Mouse (Mus musculus) CH12.LX (cell line): ENCODE results near the gene Lima1. TPM values are rescaled to one million over a fixed set of nuclear protein-coding genes. Genes with fewer than 3 reads are reported as not detected.
A peak's percentile ranks its signal among the peaks of the same experiment; 100 is the strongest.

ENCODE experiments used
- DNase-seq: peaks from one replicate; pipeline ENCODE4 v3.0.0-alpha.2; 2013; ENCODE audit errors: extremely low read depth
- H3K27ac ChIP-seq: 2 replicates; pipeline ENCODE4 v1.5.1; 2012; ENCODE audit warnings: low read depth, mild to moderate bottlenecking, control low read depth, moderate library complexity; ENCODE audit not compliant: insufficient read depth
- H3K27me3 ChIP-seq: replicated peaks from 2 replicates; pipeline ENCODE3; 2012; ENCODE audit warnings: inconsistent platforms
- H3K36me3 ChIP-seq, 2 experiments: replicated peaks in 1 of 2; 2 replicates each; pipeline versions ENCODE3 to v1.6.1; 2012; ENCODE audit warnings: inconsistent platforms in 1 of 2, low read length in 1 of 2, mild to moderate bottlenecking in 1 of 2, mixed read lengths in 1 of 2, moderate library complexity in 1 of 2; ENCODE audit not compliant: control insufficient read depth in 1 of 2, insufficient read depth in 1 of 2
- H3K4me1 ChIP-seq, 2 experiments: 2 replicates each; pipeline ENCODE4 v1.6.1; 2012; ENCODE audit warnings: inconsistent platforms in 1 of 2, moderate library complexity in 1 of 2; ENCODE audit not compliant: insufficient read depth in 2 of 2, control insufficient read depth in 1 of 2
- H3K4me2 ChIP-seq: 2 replicates; pipeline ENCODE4 v1.6.1; 2012; ENCODE audit warnings: low read depth, mild to moderate bottlenecking, control low read depth; ENCODE audit not compliant: poor library complexity, insufficient read depth, severe bottlenecking
- H3K4me3 ChIP-seq, 3 experiments: fragments of 150-350 bp in 1 of 3; sonication (generic) in 1 of 3; replicated peaks in 1 of 3; 2 replicates each; pipeline versions ENCODE3 to v1.5.1; 2011 to 2012; ENCODE audit warnings: low read depth in 2 of 3, low read length in 2 of 3, mild to moderate bottlenecking in 2 of 3, moderate library complexity in 2 of 3, control low read depth in 1 of 3, improper control_type of control experiment in 1 of 3, inconsistent platforms in 1 of 3, mixed read lengths in 1 of 3; ENCODE audit not compliant: poor library complexity in 1 of 3
- H3K79me2 ChIP-seq: replicated peaks from 2 replicates; pipeline ENCODE4 v1.6.1; 2012; ENCODE audit warnings: mild to moderate bottlenecking, moderate library complexity; ENCODE audit not compliant: control insufficient read depth, poor library complexity, insufficient read depth, severe bottlenecking; ENCODE audit errors: extremely low read depth
- H3K9ac ChIP-seq: 2 replicates; pipeline ENCODE4 v1.6.1; 2012; ENCODE audit warnings: low read depth, mild to moderate bottlenecking, control low read depth, moderate library complexity; ENCODE audit not compliant: insufficient read depth
- H3K9me3 ChIP-seq: replicated peaks from 2 replicates; pipeline ENCODE3; 2012; ENCODE audit warnings: low read length, inconsistent platforms, mixed read lengths
- CTCF ChIP-seq, 2 experiments: IDR thresholded peaks in 1 of 2; conservative IDR thresholded peaks in 1 of 2; 2 replicates each; pipeline ENCODE4 v1.5.1; 2011 to 2012; ENCODE audit warnings: low read depth in 2 of 2, low read length in 2 of 2, improper control_type of control experiment in 1 of 2, inconsistent platforms in 1 of 2, mild to moderate bottlenecking in 1 of 2, moderate library complexity in 1 of 2
- E2F4 ChIP-seq: IDR thresholded peaks from 2 replicates; pipeline ENCODE4 v1.6.1; 2011; ENCODE audit warnings: low read depth, low read length, improper control_type of control experiment; ENCODE audit not compliant: insufficient replicate concordance
- ELF1 ChIP-seq: IDR thresholded peaks from 2 replicates; pipeline ENCODE4 v1.6.1; 2014; ENCODE audit warnings: low read depth, mild to moderate bottlenecking, inconsistent platforms, low read length, improper control_type of control experiment
- EP300 ChIP-seq: IDR thresholded peaks from 2 replicates; pipeline ENCODE4 v1.6.1; 2011; ENCODE audit warnings: low read length, improper control_type of control experiment
- GABPA ChIP-seq: IDR thresholded peaks from 2 replicates; pipeline ENCODE4 v1.6.1; 2012; ENCODE audit warnings: low read depth, low read length, improper control_type of control experiment, inconsistent platforms; ENCODE audit not compliant: insufficient replicate concordance
- HCFC1 ChIP-seq: IDR thresholded peaks from 2 replicates; pipeline ENCODE4 v1.6.1; 2012; ENCODE audit warnings: low read depth, mild to moderate bottlenecking, inconsistent platforms, low read length, improper control_type of control experiment
- IRF4 ChIP-seq: IDR thresholded peaks from 2 replicates; pipeline ENCODE4 v1.6.1; 2014; ENCODE audit warnings: low read depth, mild to moderate bottlenecking, inconsistent platforms, low read length, improper control_type of control experiment
- MAFK ChIP-seq: IDR thresholded peaks from 2 replicates; pipeline ENCODE4 v1.6.1; 2011; ENCODE audit warnings: low read length, improper control_type of control experiment; ENCODE audit not compliant: insufficient replicate concordance
- MAX ChIP-seq: IDR thresholded peaks from 2 replicates; pipeline ENCODE4 v1.6.1; 2011; ENCODE audit warnings: low read length, improper control_type of control experiment
- MEF2A ChIP-seq: IDR thresholded peaks from 2 replicates; pipeline ENCODE4 v1.6.1; 2014; ENCODE audit warnings: low read depth, mild to moderate bottlenecking, inconsistent platforms, low read length, improper control_type of control experiment, borderline replicate concordance
- MXI1 ChIP-seq: IDR thresholded peaks from 2 replicates; pipeline ENCODE4 v1.6.1; 2011; ENCODE audit warnings: mild to moderate bottlenecking, low read depth, low read length, improper control_type of control experiment
- MYC ChIP-seq: IDR thresholded peaks from 2 replicates; pipeline ENCODE4 v1.6.1; 2011; ENCODE audit warnings: low read depth, mild to moderate bottlenecking, improper control_type of control experiment, low read length
- NRF1 ChIP-seq: IDR thresholded peaks from 2 replicates; pipeline ENCODE4 v1.6.1; 2014; ENCODE audit warnings: low read depth, mild to moderate bottlenecking, inconsistent platforms, low read length, improper control_type of control experiment, moderate library complexity
- PAX5 ChIP-seq: IDR thresholded peaks from 2 replicates; pipeline ENCODE4 v1.6.1; 2012; ENCODE audit warnings: low read length, inconsistent platforms, mixed read lengths
- POLR2AphosphoS2 ChIP-seq: IDR thresholded peaks from 2 replicates; pipeline ENCODE4 v1.6.1; 2011; ENCODE audit warnings: low read depth, low read length, improper control_type of control experiment
- RAD21 ChIP-seq: IDR thresholded peaks from 2 replicates; pipeline ENCODE4 v1.6.1; 2011; ENCODE audit warnings: low read depth, mild to moderate bottlenecking, low read length, improper control_type of control experiment, moderate library complexity
- RCOR1 ChIP-seq: conservative IDR thresholded peaks from 2 replicates; pipeline ENCODE4 v1.6.1; 2012; ENCODE audit warnings: low read depth, mild to moderate bottlenecking, inconsistent platforms, low read length, improper control_type of control experiment
- SMC3 ChIP-seq: IDR thresholded peaks from 2 replicates; pipeline ENCODE4 v1.6.1; 2011; ENCODE audit warnings: low read depth, low read length, improper control_type of control experiment
- TCF12 ChIP-seq: IDR thresholded peaks from 2 replicates; pipeline ENCODE4 v1.6.1; 2014; ENCODE audit warnings: low read depth, mild to moderate bottlenecking, inconsistent platforms, low read length, improper control_type of control experiment
- USF1 ChIP-seq: IDR thresholded peaks from 2 replicates; pipeline ENCODE4 v1.6.1; 2014; ENCODE audit warnings: low read depth, mild to moderate bottlenecking, inconsistent platforms, low read length, improper control_type of control experiment
- ZC3H11A ChIP-seq: IDR thresholded peaks from 2 replicates; pipeline ENCODE4 v1.6.1; 2012; ENCODE audit warnings: low read depth, mild to moderate bottlenecking, inconsistent platforms, low read length, improper control_type of control experiment
- ZNF384 ChIP-seq: IDR thresholded peaks from 2 replicates; pipeline ENCODE4 v1.6.1; 2012; ENCODE audit warnings: low read depth, low read length, improper control_type of control experiment, inconsistent platforms
- dilution Hi-C: fragments of 300-500 bp; cut with MboI; formaldehyde crosslinking; loops from 2 replicates; pipeline ENCODE4 v1.14.3; 2020; ENCODE audit warnings: low sequenced_read_pairs; ENCODE audit not compliant: extremely low pct_unique_long_range_greater_than_20kb, extremely low pct_ligation_motif_present
- in situ Hi-C: fragments of 300-500 bp; cut with MboI; formaldehyde crosslinking; loops from 3 replicates; pipeline ENCODE4 v1.14.3; 2019; ENCODE audit warnings: low sequenced_read_pairs, low pct_ligation_motif_present, low pct_unique_long_range_greater_than_20kb, mixed read lengths
- polyA plus RNA-seq: library from polyadenylated mRNA; unstranded; fragments of >175 nt; gene quantifications from 2 replicates; pipeline ENCODE4 v1.2.1, GENCODE M21; 2012; ENCODE audit warnings: low read depth; ENCODE audit not compliant: insufficient read length
- total RNA-seq, 2 experiments: library from RNA; depleted of rRNA; stranded (reverse); fragments of 300-350 nt in 1 of 2; fragments of >200 nt in 1 of 2; gene quantifications; 2 replicates each; pipeline ENCODE4 v1.2.3; 2012 to 2014

The Lima1 gene
- total and polyA plus RNA-seq, 3 experiments = 10.3 to 26.9 (median 18.7) TPM

DNA sequence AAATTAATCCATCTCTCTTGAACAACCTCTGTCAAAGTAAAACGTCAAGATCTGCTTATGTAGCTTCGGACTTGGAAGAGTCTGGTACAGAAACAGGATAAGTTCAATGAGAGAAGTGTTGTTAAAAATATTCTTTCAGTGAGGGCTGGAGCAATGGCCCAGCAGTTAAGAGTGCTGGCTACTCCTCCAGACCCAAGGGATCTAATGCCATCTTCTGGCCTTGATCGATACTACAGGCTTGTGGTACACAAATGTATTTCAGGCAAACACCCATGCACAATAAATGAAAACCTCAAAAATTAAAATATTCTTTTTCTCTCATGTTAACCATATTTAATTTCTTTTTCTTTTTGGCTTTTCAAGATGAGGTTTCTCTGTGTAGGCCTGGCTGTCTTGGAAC is 79.2 kb downstream of the Lima1 start:
- Histone ChIP-seq H3K27ac (no peak overlapping the region), H3K4me1 (peaks cover 0 to 3% of the 10 kb centered on the region in 2 experiments; a peak in 1 of 4 replicates), H3K9ac (no peak overlapping the region), H3K79me2 (no peaks in the 10 kb centered on the region), H3K27me3 (no peaks in the 10 kb centered on the region), H3K4me3 (no peak overlapping the region), H3K9me3 (no peaks in the 10 kb centered on the region), H3K36me3 (peaks cover 44 to 65% of the 10 kb centered on the region in 2 experiments), H3K4me2 (no peak overlapping the region)
- peak; percentile 43 for DNase-seq
- in situ Hi-C loops (no loop called here), dilution Hi-C loops (no loop called here)
- TF ChIP-seq SMC3 = peak; percentile 41
- no peak for TF ChIP-seq TCF12
- peak; percentile 15 to 63; a peak in 2 of 4 replicates for TF ChIP-seq CTCF (conservative IDR thresholded peaks at IDR 0.05 in 1 of 2, IDR thresholded peaks at IDR 0.05 in 1 of 2; ENCODE audit: low read depth in 2 of 2, low read length in 2 of 2)
- no peak for TF ChIP-seq IRF4
- peak; percentile 61 for TF ChIP-seq RAD21

DNA sequence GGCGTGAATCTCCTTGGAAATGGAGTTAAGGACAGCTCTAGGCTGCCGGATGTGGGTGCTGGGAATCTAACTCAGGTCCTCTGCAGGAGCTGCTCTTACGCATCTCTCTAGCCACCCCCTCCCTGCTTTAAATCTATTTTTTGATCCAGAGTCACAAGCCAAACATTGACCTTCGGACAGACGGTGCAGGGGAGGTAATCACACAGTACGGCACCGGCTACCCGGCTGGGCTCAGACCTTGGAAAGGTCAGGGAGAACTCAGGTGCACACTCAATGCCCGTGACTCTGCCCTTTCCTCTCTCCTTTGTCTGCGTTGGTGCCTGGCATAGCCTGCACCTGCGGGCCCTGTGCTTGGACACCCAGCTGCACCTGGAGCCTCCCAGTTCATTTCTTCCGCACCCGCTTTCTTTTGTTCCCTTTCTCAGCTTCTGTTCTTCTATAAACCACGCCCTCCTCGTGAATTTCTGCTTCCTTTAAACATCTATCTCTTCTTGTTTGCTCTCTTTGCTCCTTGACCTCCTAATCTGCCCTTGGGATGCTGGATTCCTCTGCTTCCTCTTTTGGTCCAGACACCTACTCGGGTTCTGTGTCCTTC is 82.9 kb downstream of the Lima1 start:
- Histone ChIP-seq H3K9ac (no peak overlapping the region), H3K4me3 (no peak overlapping the region), H3K79me2 (no peaks in the 10 kb centered on the region), H3K27ac (no peak overlapping the region), H3K36me3 (peaks cover 30 to 66% of the 10 kb centered on the region in 2 experiments), H3K27me3 (no peaks in the 10 kb centered on the region), H3K9me3 (no peaks in the 10 kb centered on the region), H3K4me2 (no peak overlapping the region), H3K4me1 (no peaks in the 10 kb centered on the region)
- TF ChIP-seq NRF1 (no peak), MEF2A (no peak), ZC3H11A (no peak), CTCF (conservative IDR thresholded peaks at IDR 0.05 in 1 of 2, IDR thresholded peaks at IDR 0.05 in 1 of 2; ENCODE audit: low read depth in 2 of 2, low read length in 2 of 2) (no peak), MAX (no peak), POLR2AphosphoS2 (no peak), MAFK (no peak), HCFC1 (no peak), MYC (no peak), RCOR1 (no peak), GABPA (no peak), IRF4 (no peak), E2F4 (no peak), ELF1 (no peak), EP300 (no peak), PAX5 (no peak), ZNF384 (no peak), MXI1 (no peak), USF1 (no peak)
- dilution Hi-C loops (no loop called here), in situ Hi-C loops (no loop called here)
- no peak for DNase-seq
